Mouse (Mus musculus): ENCODE results near the gene Smarca1. TPM values are rescaled to one million over a fixed set of nuclear protein-coding genes. Genes with fewer than 3 reads are reported as not detected.

Smarca1 gene
- polyA plus RNA-seq (2014; fragmentation: Illumina TruSeq; extraction: RNeasy Lipid Tissue Mini Kit (QIAGEN cat#74804); ENCODE audit: low read depth, low replicate concordance), result 0.89 TPM

GRCm38 (mm10) chrX:47892431-47893024 lies at the start of gene Smarca1:
Gene Smarca1 (minus strand): TSS chrX:47892974.

GRCm38 (mm10) chrX:47912306-47912792 lies 19.6 kb upstream of the Smarca1 start, which contains the start of gene Ocrl:
Gene Ocrl (plus strand): TSS chrX:47912387.

Other genes starting within 250 kb of the Smarca1 start
- gene Ocrl, start 19.4 kb upstream of the Smarca1 start, polyA plus RNA-seq (2014; fragmentation: Illumina TruSeq; extraction: RNeasy Lipid Tissue Mini Kit (QIAGEN cat#74804); ENCODE audit: low read depth, low replicate concordance), result 13.4 TPM
- gene Apln, start 141.9 kb upstream of the Smarca1 start, polyA plus RNA-seq (2014; fragmentation: Illumina TruSeq; extraction: RNeasy Lipid Tissue Mini Kit (QIAGEN cat#74804); ENCODE audit: low read depth, low replicate concordance), result 8.9 TPM
- gene Xpnpep2, start 215.8 kb upstream of the Smarca1 start, polyA plus RNA-seq (2014; fragmentation: Illumina TruSeq; extraction: RNeasy Lipid Tissue Mini Kit (QIAGEN cat#74804); ENCODE audit: low read depth, low replicate concordance), result 2.1 TPM

Data from heart, adult 10 weeks (tissue).